Mouse (Mus musculus): Measurements from ENCODE around the gene Scg5. TPM values are rescaled to one million over a fixed set of nuclear protein-coding genes. Genes with fewer than 3 reads are reported as not detected.

Scg5 gene
- polyA plus RNA-seq, 1 experiment from 2014 or later = 4.1 TPM

DNA sequence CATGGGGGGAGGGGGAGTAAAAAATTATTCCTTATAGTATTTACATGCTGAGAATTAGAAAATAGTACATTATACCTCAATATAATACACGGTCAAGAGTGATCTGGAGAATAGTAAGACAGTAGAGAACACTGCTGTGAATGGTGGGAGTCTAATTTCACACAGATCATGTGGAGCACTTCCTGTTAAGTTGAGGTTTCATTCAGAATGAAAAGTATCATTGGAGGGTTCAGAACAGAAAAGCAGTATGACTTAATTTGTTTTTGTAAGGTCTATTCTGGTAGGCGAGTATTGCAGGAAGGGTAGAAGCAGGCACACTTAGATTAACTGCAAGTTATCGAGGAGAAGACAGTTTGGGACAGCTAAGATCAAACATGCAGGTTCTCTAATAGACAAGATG, 6.3 kb upstream of the Scg5 start:
- Histone ChIP-seq H3K4me2 (replicated peaks) (no peak overlapping the region), H3K27me3 (no peaks in the 10 kb centered on the region), H3K36me3 (peaks cover 43% of the 10 kb centered on the region), H3K9me3 (replicated peaks) (no peaks in the 10 kb centered on the region), H3K4me3 (replicated peaks) (no peak overlapping the region), H3K27ac (replicated peaks) (no peak overlapping the region), H3K4me1 (no peaks in the 10 kb centered on the region), H3K9ac (no peak overlapping the region)
- 89% methylated on average over 3 of the region's 3 CpGs for whole genome bisulfite sequencing
- no peak for ATAC-seq (ENCODE audit: insufficient number of reproducible peaks, low FRiP score, low TSS enrichment, low read depth)

DNA sequence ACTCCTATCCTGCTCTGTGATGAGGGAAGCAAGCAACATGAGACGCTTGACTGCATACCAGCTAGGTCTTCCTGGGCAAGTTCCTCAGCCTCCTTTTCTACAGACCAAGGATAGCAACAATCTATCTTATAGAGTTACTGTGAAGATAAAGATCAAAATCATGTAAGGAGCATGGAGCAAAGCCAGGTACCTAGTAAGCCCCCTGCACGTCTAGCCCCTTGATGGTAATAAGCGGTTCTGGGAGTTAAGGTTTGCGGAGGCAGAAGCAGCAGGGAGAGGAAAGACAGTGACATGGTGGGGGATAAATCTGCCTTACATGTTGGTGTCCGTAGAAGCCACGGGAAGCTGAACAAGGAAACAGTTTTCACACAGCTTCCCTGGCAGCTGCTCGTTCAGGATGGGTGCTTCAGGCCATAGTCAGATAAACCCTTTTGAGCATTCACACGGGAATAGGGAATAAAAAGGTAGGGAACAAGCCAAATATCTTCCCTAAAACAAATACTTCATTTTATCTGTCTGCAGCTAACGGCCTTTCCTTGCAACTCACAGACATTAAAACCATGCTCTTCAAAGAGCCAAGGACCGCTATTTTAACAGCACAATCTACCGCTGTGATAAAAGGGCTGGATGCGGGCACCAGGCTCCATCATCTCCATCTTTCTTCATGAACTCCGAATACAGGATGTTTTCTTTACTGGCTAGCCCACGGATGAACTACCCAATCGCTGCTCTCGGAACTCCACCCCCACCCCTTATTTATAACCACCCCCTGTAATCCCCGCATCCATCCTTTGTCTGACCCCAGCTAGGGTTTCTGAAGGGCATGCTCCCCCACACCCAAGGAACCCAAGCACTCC, 607 bp downstream of the Scg5 start:
- peak overlapping the region; percentile 44 for H3K4me2 ChIP-seq (replicated peaks)
- no peaks in the 10 kb centered on the region for H3K9me3 ChIP-seq (replicated peaks)
- H3K9ac ChIP-seq = no peak overlapping the region
- H3K36me3 ChIP-seq = peaks cover 5% of the 10 kb centered on the region; the same call in 1 of the 2 replicates
- H3K27me3 ChIP-seq = no peaks in the 10 kb centered on the region
- H3K4me3 ChIP-seq (replicated peaks) = peak overlapping the region; percentile 27
- no peak overlapping the region for H3K27ac ChIP-seq (replicated peaks)
- no peak; the same call in 1 of the 2 replicates for ATAC-seq (ENCODE audit: insufficient number of reproducible peaks, low FRiP score, low TSS enrichment, low read depth)
- 16% methylated on average over 17 of the region's 17 CpGs for WGBS
- H3K4me1 ChIP-seq = peaks cover 10% of the 10 kb centered on the region; the same call in 1 of the 2 replicates

DNA sequence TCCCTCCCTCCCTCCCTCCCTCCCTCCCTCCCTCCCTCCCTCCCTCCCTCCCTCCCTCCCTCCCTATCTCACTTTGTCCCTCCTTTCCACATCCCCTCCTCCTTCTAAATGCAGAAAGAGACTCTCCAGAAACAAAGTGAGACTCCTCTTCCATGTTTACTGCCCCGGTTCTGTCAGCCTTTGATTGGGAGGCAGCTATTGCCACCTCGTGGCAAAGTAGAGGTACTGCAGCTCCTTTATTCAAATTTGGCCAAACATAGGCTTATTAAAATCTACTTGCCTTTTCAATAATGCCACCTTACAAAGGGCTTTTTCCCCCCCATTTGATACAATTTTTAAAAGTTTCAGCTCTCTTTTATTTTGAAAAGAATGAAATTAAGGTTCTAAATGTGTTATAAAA, 5.0 kb downstream of the Scg5 start:
- H3K4me2 ChIP-seq (replicated peaks) = no peak overlapping the region
- no peak overlapping the region for H3K27ac ChIP-seq (replicated peaks)
- H3K36me3 ChIP-seq = no peaks in the 10 kb centered on the region
- H3K27me3 ChIP-seq = no peaks in the 10 kb centered on the region
- peaks cover 6% of the 10 kb centered on the region for H3K4me1 ChIP-seq
- no peaks in the 10 kb centered on the region for H3K9me3 ChIP-seq (replicated peaks)
- 0% methylated on average over 2 of the region's 2 CpGs for WGBS
- H3K4me3 ChIP-seq (replicated peaks) = no peak overlapping the region
- no peak overlapping the region for H3K9ac ChIP-seq
- no peak for ATAC-seq (ENCODE audit: insufficient number of reproducible peaks, low FRiP score, low TSS enrichment, low read depth)

DNA sequence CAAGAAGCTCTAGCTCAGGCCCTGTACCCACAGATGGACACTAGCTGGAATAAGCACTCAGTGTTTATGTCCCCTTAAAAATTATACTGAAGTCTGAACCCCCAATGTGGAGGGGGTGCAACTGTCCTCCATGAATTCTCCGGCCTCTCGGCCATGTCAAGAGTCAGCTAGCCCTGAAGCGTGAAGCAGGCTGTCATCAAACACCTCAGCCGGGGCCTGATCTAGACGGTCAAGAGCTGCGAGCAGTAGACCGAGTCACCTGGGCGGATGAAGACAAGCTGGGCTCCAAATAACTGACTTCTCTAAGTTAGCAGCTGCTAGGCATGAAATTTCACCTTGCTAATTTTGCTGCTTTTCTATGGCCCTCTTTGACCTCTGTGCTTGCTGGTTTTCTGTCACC, 6.6 kb downstream of the Scg5 start:
- Histone ChIP-seq H3K9me3 (replicated peaks) (no peaks in the 10 kb centered on the region), H3K9ac (no peak overlapping the region), H3K4me2 (replicated peaks) (no peak overlapping the region), H3K4me1 (peaks cover 6% of the 10 kb centered on the region; the same call in 1 of the 2 replicates), H3K36me3 (no peaks in the 10 kb centered on the region), H3K4me3 (replicated peaks) (no peak overlapping the region), H3K27me3 (no peaks in the 10 kb centered on the region), H3K27ac (replicated peaks) (no peak overlapping the region)
- ATAC-seq (ENCODE audit: insufficient number of reproducible peaks, low FRiP score, low TSS enrichment, low read depth) = no peak
- WGBS = 97% methylated on average over 8 of the region's 8 CpGs

DNA sequence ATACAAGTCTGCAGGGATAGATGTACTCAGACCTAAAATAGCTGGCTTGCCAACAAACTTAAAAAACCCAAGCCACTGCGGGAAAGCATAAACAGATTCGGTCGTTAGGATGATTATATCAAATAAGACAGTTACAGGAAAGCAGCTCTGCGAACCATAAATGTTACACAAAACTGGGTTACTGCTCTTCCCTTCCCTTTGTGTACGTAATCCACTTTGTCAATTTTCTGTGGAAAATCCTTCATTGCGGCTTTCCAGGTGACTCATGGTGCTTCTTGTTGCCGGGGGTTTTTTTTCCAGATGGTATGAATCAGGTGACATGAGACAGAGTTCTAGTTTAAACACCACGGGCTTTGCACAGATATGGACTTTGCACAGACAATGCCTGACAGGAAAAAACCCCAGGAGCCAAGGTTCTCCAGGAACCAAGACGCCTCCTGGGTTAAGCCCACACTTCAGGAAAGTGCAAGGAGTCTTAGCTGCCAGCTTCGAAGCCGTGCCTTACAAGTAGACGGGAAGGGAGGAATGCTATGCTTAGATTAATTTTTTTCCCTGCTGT, 7.7 kb downstream of the Scg5 start:
- ATAC-seq (ENCODE audit: insufficient number of reproducible peaks, low FRiP score, low TSS enrichment, low read depth) = no peak
- WGBS = 34% methylated on average over 12 of the region's 12 CpGs
- H3K27ac ChIP-seq (replicated peaks) = no peak overlapping the region
- no peak overlapping the region for H3K9ac ChIP-seq
- no peaks in the 10 kb centered on the region for H3K36me3 ChIP-seq
- H3K4me2 ChIP-seq (replicated peaks) = no peak overlapping the region
- no peaks in the 10 kb centered on the region for H3K9me3 ChIP-seq (replicated peaks)
- H3K27me3 ChIP-seq = no peaks in the 10 kb centered on the region
- H3K4me1 ChIP-seq = peaks cover 6% of the 10 kb centered on the region; the same call in 1 of the 2 replicates
- H3K4me3 ChIP-seq (replicated peaks) = no peak overlapping the region

DNA sequence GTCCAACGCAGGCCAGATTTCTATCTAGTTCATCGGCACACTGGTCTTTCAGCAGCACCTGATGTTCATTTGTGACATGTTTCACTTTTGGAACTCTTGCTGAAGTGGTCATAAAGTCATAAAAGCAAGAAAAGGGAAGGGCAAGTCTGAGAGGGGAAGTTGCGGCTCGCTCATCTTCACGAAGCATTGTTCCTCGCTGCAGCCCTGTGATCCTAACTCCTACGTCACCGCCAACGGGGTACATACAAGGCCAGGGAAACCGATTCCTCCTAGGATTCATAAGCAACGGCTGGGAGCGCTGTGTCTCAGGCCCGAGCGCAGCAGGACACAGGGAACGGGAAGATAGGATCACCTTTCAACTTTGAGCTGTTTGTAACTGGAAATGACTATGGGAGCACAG, 8.8 kb downstream of the Scg5 start:
- H3K27ac ChIP-seq (replicated peaks) = no peak overlapping the region
- ATAC-seq (ENCODE audit: insufficient number of reproducible peaks, low FRiP score, low TSS enrichment, low read depth) = no peak
- no peaks in the 10 kb centered on the region for H3K27me3 ChIP-seq
- no peaks in the 10 kb centered on the region for H3K9me3 ChIP-seq (replicated peaks)
- H3K4me3 ChIP-seq (replicated peaks) = no peak overlapping the region
- no peaks in the 10 kb centered on the region for H3K36me3 ChIP-seq
- H3K4me1 ChIP-seq = peaks cover 6% of the 10 kb centered on the region; the same call in 1 of the 2 replicates
- 89% methylated on average over 15 of the region's 15 CpGs for WGBS
- no peak overlapping the region for H3K9ac ChIP-seq
- H3K4me2 ChIP-seq (replicated peaks) = no peak overlapping the region

DNA sequence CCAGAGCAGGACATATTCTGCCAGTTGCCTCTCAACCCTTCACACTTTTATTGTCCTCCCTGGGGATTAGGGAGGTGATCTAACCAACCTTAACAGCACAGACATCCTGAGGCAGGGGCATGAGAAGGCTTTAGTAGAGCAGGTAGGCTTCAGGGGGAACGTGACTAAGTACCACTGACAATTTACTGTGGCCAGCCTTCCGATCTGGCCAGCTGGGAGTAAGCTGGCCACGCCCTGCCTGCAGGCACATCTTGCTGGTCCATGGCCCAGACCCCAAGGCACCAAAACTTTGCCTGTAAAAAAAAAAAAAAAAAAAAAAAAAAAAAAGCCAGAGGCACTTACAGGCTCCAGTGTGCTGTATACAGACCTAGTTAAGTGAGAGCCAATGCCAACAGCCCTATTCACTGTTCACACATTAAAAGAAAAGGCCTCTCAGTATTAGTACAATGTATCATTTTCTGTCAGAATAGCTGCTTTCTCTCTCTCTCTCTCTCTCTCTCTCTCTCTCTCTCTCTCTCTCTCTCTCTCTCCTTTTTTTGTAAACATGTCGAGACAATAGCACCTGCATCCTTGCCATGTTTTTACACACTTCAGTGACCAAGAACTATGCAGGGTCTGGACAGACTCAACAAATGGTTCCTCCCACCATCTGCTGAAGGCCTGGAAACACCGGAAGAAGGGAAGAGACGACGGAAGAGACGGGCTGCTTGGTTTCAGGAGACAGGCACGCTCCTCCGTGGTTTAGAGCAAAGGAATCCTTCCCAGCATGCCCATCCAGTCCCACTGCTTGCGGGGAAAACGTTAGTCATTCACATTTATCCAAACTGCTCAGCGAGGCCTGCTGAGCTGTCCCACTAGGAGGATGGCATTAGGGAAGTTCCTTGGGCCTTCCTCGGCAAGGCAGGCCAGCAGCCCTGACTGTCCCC, 11.0 kb downstream of the Scg5 start:
- 48% methylated on average over 14 of the region's 14 CpGs for WGBS
- Histone ChIP-seq H3K9me3 (replicated peaks) (no peaks in the 10 kb centered on the region), H3K4me1 (peaks cover 6% of the 10 kb centered on the region; the same call in 1 of the 2 replicates), H3K9ac (no peak overlapping the region), H3K36me3 (no peaks in the 10 kb centered on the region), H3K27me3 (no peaks in the 10 kb centered on the region), H3K4me3 (replicated peaks) (no peak overlapping the region), H3K27ac (replicated peaks) (no peak overlapping the region), H3K4me2 (replicated peaks) (no peak overlapping the region)
- no peak for ATAC-seq (ENCODE audit: insufficient number of reproducible peaks, low FRiP score, low TSS enrichment, low read depth)

DNA sequence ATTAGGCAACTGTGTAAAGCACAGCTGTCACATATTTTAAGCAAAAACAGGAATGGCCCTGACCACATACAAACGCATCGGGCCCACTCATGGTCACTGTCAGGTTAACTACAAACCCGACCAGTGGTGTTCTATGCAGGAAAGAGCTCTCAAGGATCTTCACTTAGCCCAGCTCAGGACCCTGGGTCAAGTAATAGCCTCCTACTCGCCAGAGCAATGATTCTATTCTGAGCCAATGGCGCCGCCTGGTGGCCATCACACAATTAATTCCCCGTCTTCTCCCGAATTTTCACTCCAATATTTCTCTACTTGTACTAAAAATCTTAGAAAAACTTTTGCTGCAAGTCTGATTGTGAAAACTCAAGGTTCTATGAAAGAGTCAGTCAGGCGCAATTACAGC, 21.3 kb downstream of the Scg5 start:
- no peak overlapping the region for H3K27ac ChIP-seq (replicated peaks)
- no peaks in the 10 kb centered on the region for H3K9me3 ChIP-seq (replicated peaks)
- H3K4me3 ChIP-seq (replicated peaks) = no peak overlapping the region
- no peaks in the 10 kb centered on the region for H3K4me1 ChIP-seq
- no peaks in the 10 kb centered on the region for H3K27me3 ChIP-seq
- H3K4me2 ChIP-seq (replicated peaks) = no peak overlapping the region
- H3K9ac ChIP-seq = no peak overlapping the region
- 21% methylated on average over 9 of the region's 9 CpGs for WGBS
- H3K36me3 ChIP-seq = no peaks in the 10 kb centered on the region
- no peak for ATAC-seq (ENCODE audit: insufficient number of reproducible peaks, low FRiP score, low TSS enrichment, low read depth)

DNA sequence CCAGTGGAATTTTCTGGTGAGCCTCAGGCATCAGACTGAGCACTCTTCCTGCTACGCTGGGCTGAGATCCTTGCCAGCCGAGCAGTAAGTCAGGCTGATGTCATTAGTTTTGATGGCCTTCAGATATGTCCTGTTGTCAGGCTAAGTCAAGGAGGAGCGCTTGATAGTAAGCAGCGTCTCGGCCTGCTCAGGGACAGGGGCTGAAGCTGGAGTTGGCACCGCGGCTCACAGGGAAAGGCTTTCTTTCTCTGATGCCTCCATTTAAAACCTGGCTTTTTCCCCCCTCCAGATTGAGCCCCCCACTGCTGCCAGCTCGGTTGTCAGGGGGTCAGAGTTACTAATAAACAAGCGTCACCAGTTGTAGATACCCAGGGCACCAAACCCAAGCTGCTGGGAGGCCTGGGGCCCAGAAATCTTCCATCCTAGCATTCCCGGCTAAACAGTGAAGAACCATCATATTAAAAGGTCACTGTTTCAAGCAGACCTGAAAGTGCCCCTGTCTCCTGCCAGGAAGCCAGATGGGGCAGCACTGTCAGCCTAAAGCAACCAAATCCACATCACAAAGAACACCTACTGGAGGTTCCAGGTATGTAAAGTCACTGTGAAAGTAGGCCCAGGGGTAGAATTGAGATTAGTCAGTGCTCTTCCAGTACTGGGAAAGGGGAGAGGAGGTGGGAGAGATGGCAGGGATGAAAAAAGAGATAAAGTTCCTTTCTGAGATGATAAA, 21.9 kb downstream of the Scg5 start:
- no peak for ATAC-seq (ENCODE audit: insufficient number of reproducible peaks, low FRiP score, low TSS enrichment, low read depth)
- Histone ChIP-seq H3K9ac (no peak overlapping the region), H3K27me3 (no peaks in the 10 kb centered on the region), H3K4me2 (replicated peaks) (no peak overlapping the region), H3K9me3 (replicated peaks) (no peaks in the 10 kb centered on the region), H3K4me3 (replicated peaks) (no peak overlapping the region), H3K36me3 (no peaks in the 10 kb centered on the region), H3K4me1 (no peaks in the 10 kb centered on the region), H3K27ac (replicated peaks) (no peak overlapping the region)
- 56% methylated on average over 10 of the region's 10 CpGs for WGBS

DNA sequence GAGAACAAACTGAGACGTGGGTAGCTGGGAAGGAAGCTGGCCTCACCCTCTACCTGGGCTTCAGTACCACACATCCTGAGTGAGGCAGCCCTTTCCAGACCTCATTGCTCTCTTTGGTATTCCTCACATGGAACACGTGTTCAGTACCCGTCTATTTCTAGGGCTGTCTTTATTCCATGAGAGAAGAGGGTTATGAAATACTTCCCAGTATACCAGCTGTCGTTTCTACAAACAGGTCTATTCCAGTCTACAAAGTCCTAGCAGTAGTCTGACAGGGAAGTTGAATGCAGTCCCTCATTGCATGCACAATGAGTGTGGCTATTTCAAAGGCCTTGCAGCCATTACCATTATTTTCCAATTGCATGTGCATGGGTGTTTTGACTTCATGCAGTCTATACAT, 23.2 kb downstream of the Scg5 start:
- no peaks in the 10 kb centered on the region for H3K36me3 ChIP-seq
- no peak overlapping the region for H3K4me2 ChIP-seq (replicated peaks)
- ATAC-seq (ENCODE audit: insufficient number of reproducible peaks, low FRiP score, low TSS enrichment, low read depth) = no peak
- no peak overlapping the region for H3K27ac ChIP-seq (replicated peaks)
- 84% methylated on average over 4 of the region's 4 CpGs for WGBS
- H3K4me1 ChIP-seq = 0 out of 2 replicates have a peak, but pooled peaks cover 1% of the 10 kb centered on the region
- no peak overlapping the region for H3K9ac ChIP-seq
- H3K27me3 ChIP-seq = no peaks in the 10 kb centered on the region
- H3K4me3 ChIP-seq (replicated peaks) = no peak overlapping the region
- no peaks in the 10 kb centered on the region for H3K9me3 ChIP-seq (replicated peaks)

Data from embryonic facial prominence, embryonic 15.5 days (tissue).